Mouse (Mus musculus) embryonic facial prominence, embryonic 12.5 days (tissue): ENCODE measurements around the gene Selenov. TPM values are rescaled to one million over a fixed set of nuclear protein-coding genes. Genes with fewer than 3 reads are reported as not detected.
A peak's percentile ranks its signal among the peaks of the same experiment; 100 is the strongest.

Experiments used
- ATAC-seq: fragments of 200-750 bp; cut with Nextera tagmentation; 2 replicates; pipeline ENCODE4 v1.8.0; 2017; ENCODE audit not compliant: insufficient number of reproducible peaks, insufficient read depth, low FRiP score, low TSS enrichment
- H3K27ac ChIP-seq: fragments of 300-500 bp; sonication (generic); 2 replicates; pipeline ENCODE4 v1.5.1; 2016; ENCODE audit warnings: mild to moderate bottlenecking
- H3K27me3 ChIP-seq: fragments of 300-500 bp; sonication (generic); 2 replicates; pipeline ENCODE4 v1.6.1; 2016; ENCODE audit warnings: mild to moderate bottlenecking, moderate library complexity
- H3K36me3 ChIP-seq: fragments of 300-500 bp; sonication (generic); 2 replicates; pipeline ENCODE4 v1.6.1; 2016; ENCODE audit warnings: mild to moderate bottlenecking
- H3K4me1 ChIP-seq: fragments of 300-500 bp; sonication (generic); 2 replicates; pipeline ENCODE4 v1.6.1; 2016
- H3K4me2 ChIP-seq: fragments of 300-500 bp; sonication (generic); replicated peaks from 2 replicates; pipeline ENCODE4 v1.6.1; 2016; ENCODE audit warnings: mild to moderate bottlenecking, moderate library complexity
- H3K4me3 ChIP-seq: fragments of 300-500 bp; sonication (generic); 2 replicates; pipeline ENCODE4 v1.5.1; 2016; ENCODE audit warnings: mild to moderate bottlenecking
- H3K9ac ChIP-seq: fragments of 300-500 bp; sonication (generic); 2 replicates; pipeline ENCODE4 v1.6.1; 2016; ENCODE audit warnings: mild to moderate bottlenecking, moderate library complexity
- H3K9me3 ChIP-seq: fragments of 300-500 bp; sonication (generic); 2 replicates; pipeline ENCODE4 v1.6.1; 2016; ENCODE audit warnings: mild to moderate bottlenecking, moderate library complexity
- WGBS: fragments of 180-500 bp; shearing (Covaris S2); methylation state at CpG from one replicate; pipeline ENCODE4 v1.1.7; 2016; 5-methylcytosine and 5-hydroxymethylcytosine counted together
- polyA plus RNA-seq: library from polyadenylated mRNA; unstranded; fragments of >200 nt; fragmentation: Nextera tagmentation; extraction: Ambion mirVana; gene quantifications from 2 replicates; pipeline ENCODE4 v1.2.1, GENCODE M21; 2016

Gene Selenov
- polyA plus RNA-seq = not detected in 2 replicates

DNA sequence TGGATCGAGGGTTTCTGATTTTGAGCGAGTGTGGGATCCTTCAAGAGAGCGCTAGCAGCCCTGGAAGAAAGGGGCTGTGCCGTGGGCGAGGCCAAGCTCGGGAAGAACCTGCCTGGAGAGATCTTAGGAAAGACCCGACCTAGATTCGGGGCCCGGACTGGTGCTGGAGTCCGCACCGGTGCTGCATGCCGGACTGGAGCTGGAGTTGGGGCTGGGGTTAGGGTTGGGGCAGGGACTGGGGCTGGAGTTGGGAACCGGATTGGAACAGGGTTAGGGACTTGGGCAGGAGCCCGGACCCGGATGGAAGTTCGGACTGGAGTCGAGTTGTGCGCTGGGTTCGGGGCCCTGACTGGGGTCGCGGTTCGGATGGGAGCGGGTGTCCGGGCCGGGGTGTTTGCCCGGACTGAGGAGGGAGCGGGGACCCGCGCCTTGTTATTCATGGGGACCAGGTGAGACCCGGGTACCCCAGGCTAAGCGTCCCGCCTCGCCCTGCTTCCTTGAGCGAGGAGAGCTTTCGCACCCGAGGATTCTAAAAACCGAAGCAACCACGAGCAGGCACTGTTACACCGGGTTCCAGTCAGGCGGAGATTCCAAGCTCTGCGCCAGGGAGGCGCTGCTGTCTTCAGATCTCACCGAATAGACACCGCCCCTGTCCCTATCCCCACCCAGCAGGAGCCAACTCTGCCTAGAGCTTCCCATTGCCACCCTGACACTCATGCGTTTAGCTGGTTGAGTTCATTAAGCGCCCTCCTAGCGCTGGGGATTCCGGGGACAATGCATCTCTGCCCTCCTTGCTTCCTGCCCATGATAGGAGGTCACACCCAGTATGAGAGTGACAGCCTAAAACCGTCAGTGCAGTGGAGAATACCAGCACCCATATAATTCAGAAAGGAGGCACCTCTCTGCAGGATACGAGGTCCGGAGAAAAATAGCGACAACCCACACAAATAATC lies at the start of gene Selenov:
Gene Selenov (minus strand): TSS at position 549 of the 953 bp plus-strand sequence.
- Histone ChIP-seq H3K4me2 (peak within 1 kb of the TSS; percentile 40), H3K4me3 (peak within 1 kb of the TSS; percentile 25), H3K9me3 (no peaks in the 10 kb centered on the region), H3K4me1 (peaks cover 8% of the 10 kb centered on the region), H3K36me3 (no peaks in the 10 kb centered on the region), H3K27ac (no peak within 1 kb of the TSS), H3K9ac (no peak within 1 kb of the TSS), H3K27me3 (peaks cover 87% of the 10 kb centered on the region)
- peak; percentile 30; the same call in 1 of the 2 replicates for ATAC-seq
- WGBS = under 1% methylated on average over 52 of the region's 52 CpGs

GRCm38 (mm10) chr7:28339213-28339917 lies 48.4 kb upstream of the Selenov start:
- peak overlapping the region; percentile 96 for H3K4me3 ChIP-seq
- H3K27ac ChIP-seq = peak overlapping the region; percentile 87
- ATAC-seq = no peak
- H3K9me3 ChIP-seq = no peaks in the 10 kb centered on the region
- H3K4me1 ChIP-seq = peaks cover 10% of the 10 kb centered on the region; the same call in 1 of the 2 replicates
- WGBS = 78% methylated on average over 19 of the region's 19 CpGs
- H3K4me2 ChIP-seq = peak overlapping the region; percentile 76
- peak overlapping the region; percentile 97 for H3K9ac ChIP-seq
- no peaks in the 10 kb centered on the region for H3K27me3 ChIP-seq
- 0 out of 2 replicates have a peak, but pooled peaks cover 5% of the 10 kb centered on the region for H3K36me3 ChIP-seq

GRCm38 (mm10) chr7:28338108-28338998 lies 47.4 kb upstream of the Selenov start, which contains the start of gene Supt5:
Gene Supt5 (minus strand): TSS chr7:28338746.
- Histone ChIP-seq H3K27ac (peak within 1 kb of the TSS; percentile 87), H3K4me1 (peaks cover 10% of the 10 kb centered on the region; the same call in 1 of the 2 replicates), H3K4me3 (peak within 1 kb of the TSS; percentile 96), H3K36me3 (0 out of 2 replicates have a peak, but pooled peaks cover 5% of the 10 kb centered on the region), H3K9ac (peak within 1 kb of the TSS; percentile 97), H3K9me3 (no peaks in the 10 kb centered on the region), H3K27me3 (no peaks in the 10 kb centered on the region), H3K4me2 (peak within 1 kb of the TSS; percentile 76)
- ATAC-seq = peak; percentile 97
- WGBS = under 1% methylated on average over 77 of the region's 77 CpGs

DNA sequence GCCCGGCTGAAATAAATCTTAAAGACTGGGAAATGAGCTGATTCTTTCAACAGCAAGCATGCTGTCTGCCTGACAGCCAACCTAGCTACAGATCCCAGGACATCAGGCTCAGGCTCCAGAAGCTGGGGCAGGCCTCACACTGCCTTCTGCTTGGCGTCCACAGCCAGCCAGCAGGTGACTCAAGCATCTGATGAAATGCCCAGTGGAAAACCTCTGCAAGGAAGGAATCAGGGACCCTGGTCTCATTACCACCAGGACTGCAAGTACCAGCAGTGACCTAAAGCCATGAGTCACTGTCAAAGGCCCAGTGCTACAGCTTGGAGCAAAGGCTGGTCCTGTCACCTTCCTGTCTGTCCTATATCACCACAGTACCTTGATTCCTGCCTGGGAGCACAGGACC lies 44.5 kb upstream of the Selenov start:
- H3K9ac ChIP-seq = no peak overlapping the region
- no peaks in the 10 kb centered on the region for H3K9me3 ChIP-seq
- ATAC-seq = no peak
- H3K27ac ChIP-seq = no peak overlapping the region
- 94% methylated on average over 2 of the region's 2 CpGs for WGBS
- H3K4me2 ChIP-seq = no peak overlapping the region
- no peak overlapping the region for H3K4me3 ChIP-seq
- peaks cover 10% of the 10 kb centered on the region; the same call in 1 of the 2 replicates for H3K4me1 ChIP-seq
- H3K27me3 ChIP-seq = no peaks in the 10 kb centered on the region
- peaks cover 22% of the 10 kb centered on the region for H3K36me3 ChIP-seq

DNA sequence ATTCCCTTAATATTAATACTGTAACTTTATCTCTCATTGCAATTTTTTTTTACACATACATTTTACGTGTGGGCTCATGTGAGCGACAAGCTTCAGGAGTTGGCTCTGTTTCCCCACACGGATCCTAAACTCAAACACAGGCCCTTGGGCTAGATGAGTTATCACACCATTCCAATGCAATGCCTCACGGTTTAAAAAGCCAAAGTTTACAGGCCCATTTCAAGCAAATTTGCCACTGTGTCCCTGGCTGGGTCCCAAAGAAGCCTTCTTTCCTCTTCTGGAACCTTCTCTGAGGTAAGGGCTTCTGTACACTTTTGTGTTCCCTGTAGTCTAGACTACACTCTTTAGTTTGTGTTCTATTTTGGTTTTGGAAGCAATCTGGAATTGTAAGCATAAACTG lies 43.5 kb upstream of the Selenov start:
- Histone ChIP-seq H3K9me3 (no peaks in the 10 kb centered on the region), H3K4me3 (no peak overlapping the region), H3K4me1 (peaks cover 10% of the 10 kb centered on the region; the same call in 1 of the 2 replicates), H3K4me2 (no peak overlapping the region), H3K27ac (no peak overlapping the region), H3K27me3 (no peaks in the 10 kb centered on the region), H3K36me3 (peaks cover 31% of the 10 kb centered on the region), H3K9ac (no peak overlapping the region)
- no peak for ATAC-seq
- WGBS = 92% methylated on average over 4 of the region's 4 CpGs

- ATAC-seq = no peak
- H3K4me1 ChIP-seq = no peaks in the 10 kb centered on the region
- no peaks in the 10 kb centered on the region for H3K27me3 ChIP-seq
- WGBS = 99% methylated on average over 2 of the region's 2 CpGs
- H3K9me3 ChIP-seq = no peaks in the 10 kb centered on the region
- no peak overlapping the region for H3K4me3 ChIP-seq
- no peak overlapping the region for H3K4me2 ChIP-seq
- no peak overlapping the region for H3K27ac ChIP-seq
- peaks cover 86% of the 10 kb centered on the region for H3K36me3 ChIP-seq
- no peak overlapping the region for H3K9ac ChIP-seq
Measured at GRCm38 (mm10) chr7:28328260-28328659, 37.3 kb upstream of the Selenov start.

DNA sequence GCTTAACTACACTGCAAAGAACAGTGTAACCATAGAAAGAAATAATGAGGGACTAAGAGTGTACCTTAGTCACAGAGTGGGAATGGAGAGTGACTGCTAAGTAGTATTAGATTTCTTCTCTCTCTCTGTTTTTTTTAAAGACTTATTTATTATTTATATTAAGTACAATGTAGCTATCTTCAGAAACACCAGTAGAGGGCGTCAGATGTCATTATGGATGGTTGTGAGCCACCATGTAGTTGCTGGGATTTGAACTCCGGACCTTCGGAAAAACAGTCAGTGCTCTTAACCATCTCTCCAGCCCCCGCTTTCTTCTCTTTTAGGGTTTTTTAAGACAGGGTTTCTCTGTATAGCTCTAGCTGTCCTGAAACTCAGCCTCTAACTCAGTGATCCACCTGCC lies 35.5 kb upstream of the Selenov start:
- H3K36me3 ChIP-seq = peaks cover 96% of the 10 kb centered on the region
- no peaks in the 10 kb centered on the region for H3K4me1 ChIP-seq
- H3K9me3 ChIP-seq = no peaks in the 10 kb centered on the region
- WGBS = 81% methylated on average over 4 of the region's 4 CpGs
- no peak overlapping the region for H3K4me3 ChIP-seq
- H3K4me2 ChIP-seq = no peak overlapping the region
- no peak overlapping the region for H3K27ac ChIP-seq
- no peak overlapping the region for H3K9ac ChIP-seq
- H3K27me3 ChIP-seq = no peaks in the 10 kb centered on the region
- no peak for ATAC-seq

DNA sequence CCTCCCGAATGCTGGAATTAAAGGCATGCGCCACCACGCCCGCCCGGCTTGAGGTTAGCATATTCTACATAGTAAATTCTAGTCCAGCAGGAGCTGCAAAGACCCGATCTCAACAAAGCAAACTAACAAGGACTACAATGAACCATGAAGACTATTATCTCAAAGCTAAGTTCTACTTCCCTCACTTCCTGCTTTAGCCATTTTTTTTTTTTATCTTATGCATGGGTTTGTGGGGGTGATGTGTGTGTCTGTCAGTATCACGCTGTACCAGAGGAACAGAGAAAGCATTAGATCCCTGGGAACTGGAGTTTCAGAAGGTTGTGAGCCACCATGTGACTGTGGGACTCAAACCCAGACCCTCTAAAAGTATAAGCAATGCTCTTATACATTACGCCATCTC lies 34.3 kb upstream of the Selenov start:
- H3K4me1 ChIP-seq = no peaks in the 10 kb centered on the region
- 97% methylated on average over 8 of the region's 8 CpGs for WGBS
- H3K9ac ChIP-seq = no peak overlapping the region
- ATAC-seq = no peak
- H3K27me3 ChIP-seq = no peaks in the 10 kb centered on the region
- peaks cover 96% of the 10 kb centered on the region for H3K36me3 ChIP-seq
- no peak overlapping the region for H3K4me3 ChIP-seq
- H3K9me3 ChIP-seq = no peaks in the 10 kb centered on the region
- H3K27ac ChIP-seq = no peak overlapping the region
- no peak overlapping the region for H3K4me2 ChIP-seq

GRCm38 (mm10) chr7:28321974-28322720 lies 31.2 kb upstream of the Selenov start:
- no peak for ATAC-seq

GRCm38 (mm10) chr7:28318714-28319113 lies 27.7 kb upstream of the Selenov start:
- no peaks in the 10 kb centered on the region for H3K9me3 ChIP-seq
- WGBS = 92% methylated on average over 17 of the region's 17 CpGs
- no peak overlapping the region for H3K4me2 ChIP-seq
- no peak for ATAC-seq
- H3K27me3 ChIP-seq = no peaks in the 10 kb centered on the region
- H3K36me3 ChIP-seq = peaks cover 99% of the 10 kb centered on the region
- H3K4me1 ChIP-seq = no peaks in the 10 kb centered on the region
- H3K9ac ChIP-seq = no peak overlapping the region
- H3K4me3 ChIP-seq = no peak overlapping the region
- no peak overlapping the region for H3K27ac ChIP-seq

More at GRCm38 (mm10) chr7:28321974-28322720, 31.2 kb upstream of the Selenov start:
- WGBS = 92% methylated on average over 15 of the region's 15 CpGs
- no peak overlapping the region for H3K4me2 ChIP-seq
- no peak overlapping the region for H3K27ac ChIP-seq
- H3K27me3 ChIP-seq = no peaks in the 10 kb centered on the region
- H3K36me3 ChIP-seq = peaks cover 99% of the 10 kb centered on the region
- no peak overlapping the region for H3K4me3 ChIP-seq
- no peaks in the 10 kb centered on the region for H3K4me1 ChIP-seq
- H3K9ac ChIP-seq = no peak overlapping the region
- H3K9me3 ChIP-seq = no peaks in the 10 kb centered on the region
